10 mouse cellular contexts compared by ENCODE assay signal in the genomic region with DNA sequence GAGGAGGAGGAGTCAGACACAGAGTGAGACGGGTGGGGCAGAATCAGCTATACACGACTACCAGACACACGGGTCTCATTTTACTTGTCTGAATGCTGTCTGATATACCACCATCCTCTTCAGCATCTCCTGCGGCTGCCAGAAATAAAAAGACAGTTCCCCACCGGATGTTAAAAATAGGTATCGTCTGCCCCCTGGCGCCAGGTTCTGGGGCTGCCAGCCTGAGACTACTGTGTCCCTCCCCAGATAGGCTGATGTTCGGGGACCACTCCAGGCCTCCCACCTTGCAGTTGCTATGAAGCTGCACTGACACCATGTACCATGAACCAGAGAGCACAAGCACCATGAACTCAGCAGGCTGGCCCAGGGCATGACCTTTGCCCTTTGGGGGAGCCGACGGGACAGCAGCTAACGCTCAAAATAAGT. TPM values are rescaled to one million over a fixed set of nuclear protein-coding genes. Genes with fewer than 3 reads are reported as not detected.
DNase-seq lines count a peak whose midpoint lies in the region; ATAC-seq and TF ChIP-seq lines count a peak whose summit lies in the region.
"Had no signal": no experiment of that assay in that cellular context is flagged by ENCODE, and none has a peak within 500 bp of the region (broad histone marks: within the 10 kb centered on the region; RNA-seq: fewer than 3 reads in every experiment).

No protein-coding gene starts in this region.

- H3K4me1 ChIP-seq in intestine, postnatal 0 days (replicated peaks; ENCODE audit: control insufficient read depth, insufficient read depth, low read length): no peaks in the 10 kb centered on the region
- H3K4me1 ChIP-seq in intestine, embryonic 15.5 days (replicated peaks): no peaks in the 10 kb centered on the region
- no peaks in the 10 kb centered on the region for H3K4me1 ChIP-seq in midbrain, postnatal 0 days (ENCODE audit: insufficient read depth, low read length)

- no peak overlapping the region for H3K27ac ChIP-seq in intestine, postnatal 0 days (ENCODE audit: low read depth, low read length)
- no peak overlapping the region for H3K27ac ChIP-seq in intestine, embryonic 15.5 days
- no peak overlapping the region for H3K27ac ChIP-seq in midbrain, postnatal 0 days (ENCODE audit: low read depth, low read length)
- H3K27ac ChIP-seq: hindbrain, embryonic 15.5 days had no signal

- DNase-seq in MEL-GATA-1-ER (ENCODE audit: extremely low read depth, low read depth): peak; percentile 13
- DNase-seq in cerebellum, postnatal 25 days: peak; percentile 72 to 82
- peak; percentile 70 for DNase-seq in gastrocnemius, adult 18-20 months (ENCODE audit: low spot score)
- DNase-seq in left cerebral cortex, adult 11 months (ENCODE audit: low spot score): peak; percentile 48
- DNase-seq in midbrain, postnatal 0 days (ENCODE audit: low spot score): peak; percentile 62

- peaks cover 20% of the 10 kb centered on the region; the same call in 1 of the 2 replicates for H3K36me3 ChIP-seq in intestine, postnatal 0 days (ENCODE audit: control insufficient read depth, insufficient read depth)
- H3K36me3 ChIP-seq in intestine, embryonic 15.5 days: no peaks in the 10 kb centered on the region
- H3K36me3 ChIP-seq in midbrain, postnatal 0 days (ENCODE audit: insufficient read depth, low read length): no peaks in the 10 kb centered on the region
- H3K36me3 ChIP-seq: hindbrain, embryonic 15.5 days had no signal

- H3K4me3 ChIP-seq in intestine, postnatal 0 days (ENCODE audit: low read depth, low read length): no peak overlapping the region
- H3K4me3 ChIP-seq in intestine, embryonic 15.5 days (replicated peaks): no peak overlapping the region
- H3K4me3 ChIP-seq in midbrain, postnatal 0 days (ENCODE audit: low read depth, low read length): no peak overlapping the region
- H3K4me3 ChIP-seq: hindbrain, embryonic 15.5 days had no signal

- H3K27me3 ChIP-seq in intestine, postnatal 0 days (replicated peaks; ENCODE audit: control insufficient read depth, insufficient read depth, low read length): no peaks in the 10 kb centered on the region
- no peaks in the 10 kb centered on the region for H3K27me3 ChIP-seq in intestine, embryonic 15.5 days (replicated peaks)
- no peaks in the 10 kb centered on the region for H3K27me3 ChIP-seq in midbrain, postnatal 0 days (ENCODE audit: insufficient read depth, low read length)
- H3K27me3 ChIP-seq: hindbrain, embryonic 15.5 days had no signal

- no peak overlapping the region for H3K9ac ChIP-seq in intestine, postnatal 0 days (ENCODE audit: low read depth, low read length)
- no peak overlapping the region for H3K9ac ChIP-seq in intestine, embryonic 15.5 days
- H3K9ac ChIP-seq in midbrain, postnatal 0 days (replicated peaks; ENCODE audit: low read length, poor library complexity, severe bottlenecking): no peak overlapping the region
- H3K9ac ChIP-seq: hindbrain, embryonic 15.5 days had no signal

- H3K4me2 ChIP-seq in intestine, postnatal 0 days (replicated peaks; ENCODE audit: low read depth): no peak overlapping the region
- H3K4me2 ChIP-seq in intestine, embryonic 15.5 days (replicated peaks): no peak overlapping the region
- no peak overlapping the region for H3K4me2 ChIP-seq in midbrain, postnatal 0 days (ENCODE audit: low read depth, low read length, poor library complexity, severe bottlenecking)
- H3K4me2 ChIP-seq: hindbrain, embryonic 15.5 days had no signal

- TF ChIP-seq CTCF in intestine, postnatal 0 days (IDR thresholded peaks at IDR 0.05; ENCODE audit: low read depth): peak; percentile 59
- peak; percentile 77 for TF ChIP-seq CTCF in midbrain, postnatal 0 days (IDR thresholded peaks at IDR 0.05)

- no peak for ATAC-seq in intestine, postnatal 0 days
- no peak for ATAC-seq in intestine, embryonic 15.5 days
- ATAC-seq in midbrain, postnatal 0 days (ENCODE audit: low FRiP score): peak; percentile 48; the same call in 1 of the 2 replicates
- ATAC-seq in erythroblast, adult 5-6 weeks (replicated peaks; ENCODE audit: low FRiP score, poor library complexity, severe bottlenecking): no peak

- no peaks in the 10 kb centered on the region for H3K9me3 ChIP-seq in intestine, postnatal 0 days (ENCODE audit: control insufficient read depth)
- H3K9me3 ChIP-seq in intestine, embryonic 15.5 days: no peaks in the 10 kb centered on the region
- H3K9me3 ChIP-seq in midbrain, postnatal 0 days (ENCODE audit: low read length): no peaks in the 10 kb centered on the region
- H3K9me3 ChIP-seq: hindbrain, embryonic 15.5 days had no signal

- WGBS in intestine, postnatal 0 days: 46% methylated on average over 11 of the region's 11 CpGs
- WGBS in intestine, embryonic 15.5 days: 37% methylated on average over 11 of the region's 11 CpGs
- 40% methylated on average over 11 of the region's 11 CpGs for WGBS in midbrain, postnatal 0 days

RNA-seq across cellular contexts. Expression of a gene that starts 24.2 kb away (rescaled TPM):
- polyA plus RNA-seq in intestine, postnatal 0 days (2015; fragmentation: Nextera tagmentation; extraction: Ambion mirVana): 0.95 and 1.8 TPM in 2 replicates
- 7.6 and 8.1 TPM in 2 replicates for polyA plus RNA-seq in intestine, embryonic 15.5 days (2015; fragmentation: Nextera tagmentation; extraction: Ambion mirVana)
- total RNA-seq in gastrocnemius, adult 18-20 months (2021): 1 to 10 TPM; 3.3 to 5.9 TPM
- total RNA-seq in midbrain, postnatal 0 days (2014; rRNA removed): 13.1 and 18.7 TPM in 2 replicates
- polyA plus RNA-seq in midbrain, postnatal 0 days (2015; fragmentation: Nextera tagmentation; extraction: Ambion mirVana): 7.2 and 9.6 TPM in 2 replicates
- total RNA-seq in erythroblast, adult 5-6 weeks (2015; ENCODE audit: low replicate concordance): not detected in 2 replicates
- not detected in 2 replicates for total RNA-seq in erythroblast, adult 5-6 weeks (2017; ENCODE audit: low replicate concordance)

RNA-seq across cellular contexts. Expression of a gene that starts 34.2 kb away (rescaled TPM):
- polyA plus RNA-seq in intestine, postnatal 0 days (2015; fragmentation: Nextera tagmentation; extraction: Ambion mirVana): 132 and 142 TPM in 2 replicates
- 64.2 and 66.5 TPM in 2 replicates for polyA plus RNA-seq in intestine, embryonic 15.5 days (2015; fragmentation: Nextera tagmentation; extraction: Ambion mirVana)
- total RNA-seq in gastrocnemius, adult 18-20 months (2021): 10 to 100 TPM in 1 of 2 experiments, 1 to 10 TPM in 1; 9.5 to 11.0 TPM
- total RNA-seq in midbrain, postnatal 0 days (2014; rRNA removed): 0.44 and 0.85 TPM in 2 replicates
- polyA plus RNA-seq in midbrain, postnatal 0 days (2015; fragmentation: Nextera tagmentation; extraction: Ambion mirVana): 1.7 and 1.8 TPM in 2 replicates
- not detected in 2 replicates for total RNA-seq in erythroblast, adult 5-6 weeks (2015; ENCODE audit: low replicate concordance)
- total RNA-seq in erythroblast, adult 5-6 weeks (2017; ENCODE audit: low replicate concordance): not detected in 2 replicates

RNA-seq across cellular contexts. Expression of a gene that starts 36.7 kb away (rescaled TPM):
- not detected in 2 replicates for polyA plus RNA-seq in intestine, postnatal 0 days (2015; fragmentation: Nextera tagmentation; extraction: Ambion mirVana)
- polyA plus RNA-seq in intestine, embryonic 15.5 days (2015; fragmentation: Nextera tagmentation; extraction: Ambion mirVana): 0.08 TPM in 2 replicates
- total RNA-seq in gastrocnemius, adult 18-20 months (2021): under 1 TPM; 0.32 to 0.43 TPM
- total RNA-seq in midbrain, postnatal 0 days (2014; rRNA removed): 0.11 and 0.28 TPM in 2 replicates
- 0.01 and 0.07 TPM in 2 replicates for polyA plus RNA-seq in midbrain, postnatal 0 days (2015; fragmentation: Nextera tagmentation; extraction: Ambion mirVana)
- total RNA-seq in erythroblast, adult 5-6 weeks (2015; ENCODE audit: low replicate concordance): not detected in 2 replicates
- total RNA-seq in erythroblast, adult 5-6 weeks (2017; ENCODE audit: low replicate concordance): not detected in 2 replicates
- total RNA-seq: neutrophil, adult 5-6 weeks had no signal

Comparison
In these comparisons a context has a peak if more than half of its experiments do, and no peak if none do; other contexts are left out.
1. DNase-seq: peak in every context shown above with its lines; median percentile 77 in cerebellum, postnatal 25 days; 70 in gastrocnemius, adult 18-20 months; 62 in midbrain, postnatal 0 days; 48 in left cerebral cortex, adult 11 months; 13 in MEL-GATA-1-ER.
2. RNA of a gene that starts 24.2 kb away (total RNA-seq): 13.1 to 18.7 TPM in midbrain, postnatal 0 days and 3.3 to 5.9 TPM in gastrocnemius, adult 18-20 months; not detected in erythroblast, adult 5-6 weeks; every median in the first group is over 4 times any median in the second.